Mouse (Mus musculus) forebrain, embryonic 12.5 days (tissue): ENCODE measurements around the gene Znrf4. TPM values are rescaled to one million over a fixed set of nuclear protein-coding genes. Genes with fewer than 3 reads are reported as not detected.
"Not testable (repeated sequence)": the region's sequence is repeated elsewhere in the genome, so short reads cannot be mapped to it uniquely, and the experiment has no call there.

ENCODE experiments used
- ATAC-seq: fragments of 200-750 bp; cut with Nextera tagmentation; 2 replicates; pipeline ENCODE4 v1.8.0; 2017; ENCODE audit warnings: moderate TSS enrichment; ENCODE audit not compliant: low FRiP score
- H3K27ac ChIP-seq: fragments of 300-500 bp; sonication (generic); 2 replicates; pipeline ENCODE4 v1.5.1; 2016; ENCODE audit warnings: mild to moderate bottlenecking
- H3K27me3 ChIP-seq: fragments of 300-500 bp; sonication (generic); 2 replicates; pipeline ENCODE4 v1.6.1; 2016; ENCODE audit warnings: mild to moderate bottlenecking
- H3K36me3 ChIP-seq: fragments of 300-500 bp; sonication (generic); replicated peaks from 2 replicates; pipeline ENCODE4 v1.6.1; 2016; ENCODE audit warnings: mild to moderate bottlenecking
- H3K4me1 ChIP-seq: fragments of 300-500 bp; sonication (generic); 2 replicates; pipeline ENCODE4 v1.6.1; 2016
- H3K4me2 ChIP-seq: fragments of 300-500 bp; sonication (generic); 2 replicates; pipeline ENCODE4 v1.6.1; 2016; ENCODE audit warnings: mild to moderate bottlenecking, moderate library complexity
- H3K4me3 ChIP-seq: fragments of 300-500 bp; sonication (generic); replicated peaks from 2 replicates; pipeline ENCODE4 v1.5.1; 2016; ENCODE audit warnings: mild to moderate bottlenecking
- H3K9ac ChIP-seq: fragments of 300-500 bp; sonication (generic); 2 replicates; pipeline ENCODE4 v1.6.1; 2016; ENCODE audit warnings: mild to moderate bottlenecking
- H3K9me3 ChIP-seq: fragments of 300-500 bp; sonication (generic); 2 replicates; pipeline ENCODE4 v1.6.1; 2016
- WGBS: fragments of 180-500 bp; shearing (Covaris S2); methylation state at CpG from one replicate; pipeline ENCODE4 v1.1.7; 2016; 5-methylcytosine and 5-hydroxymethylcytosine counted together
- polyA plus RNA-seq: library from polyadenylated mRNA; unstranded; fragments of >200 nt; fragmentation: Nextera tagmentation; extraction: Ambion mirVana; gene quantifications from 2 replicates; pipeline ENCODE4 v1.2.1, GENCODE M21; 2016

The Znrf4 gene
- polyA plus RNA-seq, 1 experiment from 2014 or later, result not detected

- Histone ChIP-seq H3K4me2 (no peak overlapping the region), H3K27ac (peak overlapping the region; percentile 36; the same call in 1 of the 2 replicates), H3K4me3 (no peak overlapping the region), H3K4me1 (peaks cover 49% of the 10 kb centered on the region), H3K36me3 (no peaks in the 10 kb centered on the region), H3K27me3 (peaks cover 17% of the 10 kb centered on the region), H3K9me3 (0 out of 2 replicates have a peak, but pooled peaks cover 4% of the 10 kb centered on the region), H3K9ac (no peak overlapping the region)
- 83% methylated on average over 10 of the region's 10 CpGs for WGBS
- ATAC-seq, result no peak
Measured at GRCm38 (mm10) chr17:56505401-56505800, 6.8 kb downstream of the Znrf4 start.

- peaks cover 37% of the 10 kb centered on the region for H3K4me1 ChIP-seq
- peak overlapping the region; percentile 83 for H3K27ac ChIP-seq
- 32% methylated on average over 9 of the region's 9 CpGs for WGBS
- no peaks in the 10 kb centered on the region for H3K36me3 ChIP-seq
- H3K9me3 ChIP-seq, result 0 out of 2 replicates have a peak, but pooled peaks cover 4% of the 10 kb centered on the region
- ATAC-seq, result peak; percentile 69; the same call in 1 of the 2 replicates
- H3K9ac ChIP-seq, result no peak overlapping the region
- H3K4me2 ChIP-seq, result no peak overlapping the region
- no peaks in the 10 kb centered on the region; the same call in 1 of the 2 replicates for H3K27me3 ChIP-seq
- H3K4me3 ChIP-seq, result no peak overlapping the region
Measured at GRCm38 (mm10) chr17:56502526-56502925, 9.7 kb downstream of the Znrf4 start.

- ATAC-seq, H3K36me3 ChIP-seq, H3K4me2 ChIP-seq, H3K9ac ChIP-seq, H3K9me3 ChIP-seq, H3K27me3 ChIP-seq, H3K4me3 ChIP-seq: not testable (repeated sequence)
- Histone ChIP-seq H3K27ac (peak overlapping the region; percentile 83), H3K4me1 (peaks cover 30% of the 10 kb centered on the region)
- 45% methylated on average over 2 of the region's 2 CpGs for WGBS
Measured at GRCm38 (mm10) chr17:56501635-56502400, 10.4 kb downstream of the Znrf4 start.

GRCm38 (mm10) chr17:56499229-56499628 lies 13.0 kb downstream of the Znrf4 start:
- Histone ChIP-seq H3K27ac (no peak overlapping the region), H3K9ac (no peak overlapping the region), H3K9me3 (peaks cover 21% of the 10 kb centered on the region), H3K36me3 (no peaks in the 10 kb centered on the region), H3K4me2 (no peak overlapping the region), H3K4me3 (no peak overlapping the region), H3K27me3 (peaks cover 7% of the 10 kb centered on the region), H3K4me1 (peaks cover 22% of the 10 kb centered on the region)
- WGBS, result 62% methylated on average over 5 of the region's 5 CpGs
- ATAC-seq, result peak; percentile 18; the same call in 1 of the 2 replicates

- Histone ChIP-seq H3K4me1 (peaks cover 13% of the 10 kb centered on the region; the same call in 1 of the 2 replicates), H3K27me3 (peaks cover 7% of the 10 kb centered on the region; the same call in 1 of the 2 replicates), H3K4me3 (no peak overlapping the region), H3K36me3 (no peaks in the 10 kb centered on the region), H3K9ac (no peak overlapping the region), H3K9me3 (peaks cover 37% of the 10 kb centered on the region), H3K27ac (no peak overlapping the region), H3K4me2 (no peak overlapping the region)
- no peak for ATAC-seq
- 67% methylated on average over 2 of the region's 2 CpGs for WGBS
Measured at GRCm38 (mm10) chr17:56494480-56494879, 17.8 kb downstream of the Znrf4 start.

- no peak overlapping the region for H3K9ac ChIP-seq
- no peaks in the 10 kb centered on the region for H3K36me3 ChIP-seq
- peaks cover 37% of the 10 kb centered on the region for H3K9me3 ChIP-seq
- no peak overlapping the region for H3K4me3 ChIP-seq
- no peak for ATAC-seq
- H3K4me1 ChIP-seq, result peaks cover 10% of the 10 kb centered on the region; the same call in 1 of the 2 replicates
- peaks cover 7% of the 10 kb centered on the region; the same call in 1 of the 2 replicates for H3K27me3 ChIP-seq
- no peak overlapping the region for H3K4me2 ChIP-seq
- 96% methylated on average over 2 of the region's 2 CpGs for WGBS
- no peak overlapping the region for H3K27ac ChIP-seq
Measured at GRCm38 (mm10) chr17:56493841-56494240, 18.4 kb downstream of the Znrf4 start.

- Histone ChIP-seq H3K4me1 (peaks cover 28% of the 10 kb centered on the region), H3K27ac (no peak overlapping the region; the same call in 1 of the 2 replicates), H3K4me3 (no peak overlapping the region), H3K36me3 (no peaks in the 10 kb centered on the region), H3K9me3 (peaks cover 30% of the 10 kb centered on the region), H3K9ac (no peak overlapping the region), H3K27me3 (no peaks in the 10 kb centered on the region), H3K4me2 (no peak overlapping the region)
- 89% methylated on average over 7 of the region's 7 CpGs for WGBS
- ATAC-seq, result no peak
Measured at GRCm38 (mm10) chr17:56490438-56491152, 21.6 kb downstream of the Znrf4 start.

- H3K9me3 ChIP-seq, result peaks cover 9% of the 10 kb centered on the region; the same call in 1 of the 2 replicates
- no peaks in the 10 kb centered on the region for H3K27me3 ChIP-seq
- no peaks in the 10 kb centered on the region for H3K36me3 ChIP-seq
- 5% methylated on average over 12 of the region's 12 CpGs for WGBS
- peak overlapping the region; percentile 30; the same call in 1 of the 2 replicates for H3K4me2 ChIP-seq
- no peak overlapping the region; the same call in 1 of the 2 replicates for H3K9ac ChIP-seq
- ATAC-seq, result peak; percentile 92
- H3K27ac ChIP-seq, result peak overlapping the region; percentile 94
- H3K4me3 ChIP-seq, result no peak overlapping the region
- H3K4me1 ChIP-seq, result peaks cover 28% of the 10 kb centered on the region
Measured at GRCm38 (mm10) chr17:56488028-56488427, 24.2 kb downstream of the Znrf4 start.

GRCm38 (mm10) chr17:56487441-56487888 lies 24.8 kb downstream of the Znrf4 start:
- WGBS, result 9% methylated on average over 10 of the region's 16 CpGs
- peak overlapping the region; percentile 17; the same call in 1 of the 2 replicates for H3K9ac ChIP-seq

GRCm38 (mm10) chr17:56485926-56486325 lies 26.3 kb downstream of the Znrf4 start:
- 97% methylated on average over 9 of the region's 9 CpGs for WGBS
- H3K36me3 ChIP-seq, result no peaks in the 10 kb centered on the region
- H3K27me3 ChIP-seq, result 0 out of 2 replicates have a peak, but pooled peaks cover 3% of the 10 kb centered on the region
- H3K9me3 ChIP-seq, result no peaks in the 10 kb centered on the region
- H3K4me1 ChIP-seq, result peaks cover 28% of the 10 kb centered on the region
- H3K27ac ChIP-seq, result 0 out of 2 replicates have a peak overlapping the region, but pooled peaks have one; percentile 94
- no peak overlapping the region for H3K9ac ChIP-seq
- no peak for ATAC-seq
- H3K4me2 ChIP-seq, result no peak overlapping the region
- H3K4me3 ChIP-seq, result no peak overlapping the region

More at GRCm38 (mm10) chr17:56487441-56487888, 24.8 kb downstream of the Znrf4 start:
- Histone ChIP-seq H3K4me1 (peaks cover 28% of the 10 kb centered on the region), H3K27ac (peak overlapping the region; percentile 94), H3K36me3 (no peaks in the 10 kb centered on the region), H3K4me3 (no peak overlapping the region), H3K9me3 (0 out of 2 replicates have a peak, but pooled peaks cover 3% of the 10 kb centered on the region), H3K4me2 (peak overlapping the region; percentile 30), H3K27me3 (no peaks in the 10 kb centered on the region)
- peak; percentile 86 for ATAC-seq

GRCm38 (mm10) chr17:56485118-56485517 lies 27.1 kb downstream of the Znrf4 start:
- H3K9ac ChIP-seq, result no peak overlapping the region
- WGBS, result 76% methylated on average over 9 of the region's 9 CpGs
- no peak for ATAC-seq
- H3K27me3 ChIP-seq, result 0 out of 2 replicates have a peak, but pooled peaks cover 3% of the 10 kb centered on the region
- H3K9me3 ChIP-seq, result no peaks in the 10 kb centered on the region
- no peak overlapping the region for H3K4me2 ChIP-seq
- H3K36me3 ChIP-seq, result no peaks in the 10 kb centered on the region
- no peak overlapping the region for H3K4me3 ChIP-seq
- H3K4me1 ChIP-seq, result peaks cover 28% of the 10 kb centered on the region
- H3K27ac ChIP-seq, result peak overlapping the region; percentile 19; the same call in 1 of the 2 replicates

GRCm38 (mm10) chr17:56482671-56483070 lies 29.6 kb downstream of the Znrf4 start:
- no peak overlapping the region for H3K4me2 ChIP-seq
- 92% methylated on average over 1 of the region's 1 CpGs for WGBS
- H3K4me1 ChIP-seq, result peaks cover 28% of the 10 kb centered on the region
- H3K9ac ChIP-seq, result no peak overlapping the region
- H3K4me3 ChIP-seq, result no peak overlapping the region
- no peak overlapping the region for H3K27ac ChIP-seq
- no peaks in the 10 kb centered on the region for H3K9me3 ChIP-seq
- no peak for ATAC-seq
- peaks cover 12% of the 10 kb centered on the region for H3K27me3 ChIP-seq
- no peaks in the 10 kb centered on the region for H3K36me3 ChIP-seq
